Mouse (Mus musculus): ENCODE data around the gene Acacb. TPM values are rescaled to one million over a fixed set of nuclear protein-coding genes. Genes with fewer than 3 reads are reported as not detected.

The Acacb gene
- total RNA-seq, 1 experiment from 2014 or later: 3.0 TPM

GRCm38 (mm10) chr5:114162106-114162815 lies 15.9 kb downstream of the Acacb start:
- no peak for ATAC-seq (replicated peaks in 1 of 2; ENCODE audit: insufficient read depth in 1 of 2, low FRiP score in 2 of 2, low TSS enrichment in 1 of 2, low read depth in 1 of 2, poor library complexity in 2 of 2, severe bottlenecking in 2 of 2)

GRCm38 (mm10) chr5:114163117-114163696 lies 16.9 kb downstream of the Acacb start:
- ATAC-seq (replicated peaks in 1 of 2; ENCODE audit: insufficient read depth in 1 of 2, low FRiP score in 2 of 2, low TSS enrichment in 1 of 2, low read depth in 1 of 2, poor library complexity in 2 of 2, severe bottlenecking in 2 of 2): no peak

- no peak for ATAC-seq (replicated peaks in 1 of 2; ENCODE audit: insufficient read depth in 1 of 2, low FRiP score in 2 of 2, low TSS enrichment in 1 of 2, low read depth in 1 of 2, poor library complexity in 2 of 2, severe bottlenecking in 2 of 2)
Observed at GRCm38 (mm10) chr5:114170345-114170744, 24.0 kb downstream of the Acacb start.

- ATAC-seq (replicated peaks in 1 of 2; ENCODE audit: insufficient read depth in 1 of 2, low FRiP score in 2 of 2, low TSS enrichment in 1 of 2, low read depth in 1 of 2, poor library complexity in 2 of 2, severe bottlenecking in 2 of 2): peak; percentile 67 to 97
Observed at GRCm38 (mm10) chr5:114172936-114173335, 26.6 kb downstream of the Acacb start.

GRCm38 (mm10) chr5:114173458-114173857 lies 27.1 kb downstream of the Acacb start:
- no peak for ATAC-seq (replicated peaks in 1 of 2; ENCODE audit: insufficient read depth in 1 of 2, low FRiP score in 2 of 2, low TSS enrichment in 1 of 2, low read depth in 1 of 2, poor library complexity in 2 of 2, severe bottlenecking in 2 of 2)

- ATAC-seq (replicated peaks in 1 of 2; ENCODE audit: insufficient read depth in 1 of 2, low FRiP score in 2 of 2, low TSS enrichment in 1 of 2, low read depth in 1 of 2, poor library complexity in 2 of 2, severe bottlenecking in 2 of 2): no peak
Observed at GRCm38 (mm10) chr5:114173877-114174581, 27.7 kb downstream of the Acacb start.

GRCm38 (mm10) chr5:114174639-114175038 lies 28.3 kb downstream of the Acacb start:
- ATAC-seq (replicated peaks in 1 of 2; ENCODE audit: insufficient read depth in 1 of 2, low FRiP score in 2 of 2, low TSS enrichment in 1 of 2, low read depth in 1 of 2, poor library complexity in 2 of 2, severe bottlenecking in 2 of 2): no peak

- ATAC-seq (replicated peaks in 1 of 2; ENCODE audit: insufficient read depth in 1 of 2, low FRiP score in 2 of 2, low TSS enrichment in 1 of 2, low read depth in 1 of 2, poor library complexity in 2 of 2, severe bottlenecking in 2 of 2): peak; percentile 93 to 98
Observed at GRCm38 (mm10) chr5:114175596-114176171, 29.3 kb downstream of the Acacb start.

GRCm38 (mm10) chr5:114176548-114177400 lies 30.4 kb downstream of the Acacb start:
- no peak for ATAC-seq (replicated peaks in 1 of 2; ENCODE audit: insufficient read depth in 1 of 2, low FRiP score in 2 of 2, low TSS enrichment in 1 of 2, low read depth in 1 of 2, poor library complexity in 2 of 2, severe bottlenecking in 2 of 2)

GRCm38 (mm10) chr5:114177966-114178719 lies 31.8 kb downstream of the Acacb start:
- ATAC-seq (replicated peaks in 1 of 2; ENCODE audit: insufficient read depth in 1 of 2, low FRiP score in 2 of 2, low TSS enrichment in 1 of 2, low read depth in 1 of 2, poor library complexity in 2 of 2, severe bottlenecking in 2 of 2): no peak

GRCm38 (mm10) chr5:114179541-114179940 lies 33.2 kb downstream of the Acacb start:
- no peak for ATAC-seq (replicated peaks in 1 of 2; ENCODE audit: insufficient read depth in 1 of 2, low FRiP score in 2 of 2, low TSS enrichment in 1 of 2, low read depth in 1 of 2, poor library complexity in 2 of 2, severe bottlenecking in 2 of 2)

GRCm38 (mm10) chr5:114183493-114183892 lies 37.2 kb downstream of the Acacb start:
- no peak for ATAC-seq (replicated peaks in 1 of 2; ENCODE audit: insufficient read depth in 1 of 2, low FRiP score in 2 of 2, low TSS enrichment in 1 of 2, low read depth in 1 of 2, poor library complexity in 2 of 2, severe bottlenecking in 2 of 2)

- ATAC-seq (replicated peaks in 1 of 2; ENCODE audit: insufficient read depth in 1 of 2, low FRiP score in 2 of 2, low TSS enrichment in 1 of 2, low read depth in 1 of 2, poor library complexity in 2 of 2, severe bottlenecking in 2 of 2): no peak
Observed at GRCm38 (mm10) chr5:114187108-114187507, 40.8 kb downstream of the Acacb start.

GRCm38 (mm10) chr5:114188900-114189464 lies 42.6 kb downstream of the Acacb start:
- no peak for ATAC-seq (replicated peaks in 1 of 2; ENCODE audit: insufficient read depth in 1 of 2, low FRiP score in 2 of 2, low TSS enrichment in 1 of 2, low read depth in 1 of 2, poor library complexity in 2 of 2, severe bottlenecking in 2 of 2)

- no peak for ATAC-seq (replicated peaks in 1 of 2; ENCODE audit: insufficient read depth in 1 of 2, low FRiP score in 2 of 2, low TSS enrichment in 1 of 2, low read depth in 1 of 2, poor library complexity in 2 of 2, severe bottlenecking in 2 of 2)
Observed at GRCm38 (mm10) chr5:114194161-114194560, 47.8 kb downstream of the Acacb start.

GRCm38 (mm10) chr5:114199116-114199777 lies 52.9 kb downstream of the Acacb start:
- ATAC-seq (replicated peaks in 1 of 2; ENCODE audit: insufficient read depth in 1 of 2, low FRiP score in 2 of 2, low TSS enrichment in 1 of 2, low read depth in 1 of 2, poor library complexity in 2 of 2, severe bottlenecking in 2 of 2): peak; percentile 82 to 88

All from hematopoietic stem cell, adult 5-6 weeks (primary cell).